Mouse (Mus musculus): ENCODE data around the gene Atg16l2. TPM values are rescaled to one million over a fixed set of nuclear protein-coding genes. Genes with fewer than 3 reads are reported as not detected.

Gene Atg16l2
- polyA plus RNA-seq, 1 experiment from 2014 or later: 14.9 TPM

DNA sequence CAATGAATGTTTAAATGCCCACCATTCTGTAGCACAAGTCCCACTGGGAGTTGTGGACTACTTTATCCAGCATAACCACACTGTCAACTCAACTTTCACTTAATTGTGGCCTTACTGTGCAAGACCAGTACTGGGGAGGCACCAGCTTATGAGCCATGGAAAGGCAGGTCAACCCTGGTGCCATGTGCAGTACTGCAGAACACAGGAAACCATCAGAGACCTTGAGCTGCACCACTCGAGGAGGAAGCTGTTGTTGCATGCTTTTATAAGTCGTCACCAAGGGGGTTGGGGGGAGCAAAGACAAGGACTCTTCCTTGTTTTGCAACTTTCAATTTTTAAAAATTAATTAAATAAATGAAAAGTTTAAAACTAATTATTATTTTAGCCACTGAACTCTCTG lies 49.0 kb downstream of the Atg16l2 start:
- ATAC-seq (ENCODE audit: insufficient number of reproducible peaks, low FRiP score, low TSS enrichment, low read depth) (no peak), DNase-seq (ENCODE audit: low spot score) (no peak)
- Histone ChIP-seq H3K27ac (replicated peaks; ENCODE audit: low read depth, low read length) (no peak overlapping the region), H3K9ac (ENCODE audit: low read length) (no peak overlapping the region), H3K27me3 (ENCODE audit: control insufficient read depth, insufficient read depth, low read length) (no peaks in the 10 kb centered on the region), H3K36me3 (ENCODE audit: control insufficient read depth, insufficient read depth, low read length) (0 out of 2 replicates have a peak, but pooled peaks cover 3% of the 10 kb centered on the region), H3K4me3 (ENCODE audit: low read depth, low read length) (no peak overlapping the region), H3K4me2 (ENCODE audit: low read depth, severe bottlenecking) (no peak overlapping the region), H3K4me1 (ENCODE audit: control insufficient read depth, insufficient read depth, low read length) (no peaks in the 10 kb centered on the region), H3K9me3 (ENCODE audit: control insufficient read depth, low read length) (no peaks in the 10 kb centered on the region)
- WGBS: 83% methylated on average over 2 of the region's 2 CpGs

GRCm38 (mm10) chr7:101249173-101249572 lies 52.9 kb downstream of the Atg16l2 start:
- no peak overlapping the region for H3K9ac ChIP-seq (ENCODE audit: low read length)
- no peak overlapping the region for H3K27ac ChIP-seq (replicated peaks; ENCODE audit: low read depth, low read length)
- no peaks in the 10 kb centered on the region for H3K27me3 ChIP-seq (ENCODE audit: control insufficient read depth, insufficient read depth, low read length)
- no peaks in the 10 kb centered on the region for H3K4me1 ChIP-seq (ENCODE audit: control insufficient read depth, insufficient read depth, low read length)
- ATAC-seq (ENCODE audit: insufficient number of reproducible peaks, low FRiP score, low TSS enrichment, low read depth): no peak
- H3K4me2 ChIP-seq (ENCODE audit: low read depth, severe bottlenecking): no peak overlapping the region
- H3K9me3 ChIP-seq (ENCODE audit: control insufficient read depth, low read length): no peaks in the 10 kb centered on the region
- 79% methylated on average over 2 of the region's 2 CpGs for WGBS
- no peak for DNase-seq (ENCODE audit: low spot score)
- no peak overlapping the region for H3K4me3 ChIP-seq (ENCODE audit: low read depth, low read length)
- H3K36me3 ChIP-seq (ENCODE audit: control insufficient read depth, insufficient read depth, low read length): 0 out of 2 replicates have a peak, but pooled peaks cover 3% of the 10 kb centered on the region

GRCm38 (mm10) chr7:101248760-101249159 lies 53.3 kb downstream of the Atg16l2 start:
- Histone ChIP-seq H3K36me3 (ENCODE audit: control insufficient read depth, insufficient read depth, low read length) (0 out of 2 replicates have a peak, but pooled peaks cover 3% of the 10 kb centered on the region), H3K9ac (ENCODE audit: low read length) (no peak overlapping the region), H3K4me2 (ENCODE audit: low read depth, severe bottlenecking) (no peak overlapping the region), H3K4me3 (ENCODE audit: low read depth, low read length) (no peak overlapping the region), H3K9me3 (ENCODE audit: control insufficient read depth, low read length) (no peaks in the 10 kb centered on the region), H3K27ac (replicated peaks; ENCODE audit: low read depth, low read length) (no peak overlapping the region), H3K4me1 (ENCODE audit: control insufficient read depth, insufficient read depth, low read length) (no peaks in the 10 kb centered on the region), H3K27me3 (ENCODE audit: control insufficient read depth, insufficient read depth, low read length) (no peaks in the 10 kb centered on the region)
- DNase-seq (ENCODE audit: low spot score) (no peak), ATAC-seq (ENCODE audit: insufficient number of reproducible peaks, low FRiP score, low TSS enrichment, low read depth) (no peak)
- WGBS: 88% methylated on average over 4 of the region's 4 CpGs

- Histone ChIP-seq H3K36me3 (ENCODE audit: control insufficient read depth, insufficient read depth, low read length) (no peaks in the 10 kb centered on the region), H3K9me3 (ENCODE audit: control insufficient read depth, low read length) (no peaks in the 10 kb centered on the region), H3K27ac (replicated peaks; ENCODE audit: low read depth, low read length) (no peak overlapping the region), H3K4me1 (ENCODE audit: control insufficient read depth, insufficient read depth, low read length) (no peaks in the 10 kb centered on the region), H3K9ac (ENCODE audit: low read length) (no peak overlapping the region), H3K4me2 (ENCODE audit: low read depth, severe bottlenecking) (no peak overlapping the region), H3K4me3 (ENCODE audit: low read depth, low read length) (no peak overlapping the region), H3K27me3 (ENCODE audit: control insufficient read depth, insufficient read depth, low read length) (no peaks in the 10 kb centered on the region)
- WGBS: 75% methylated on average over 8 of the region's 8 CpGs
- DNase-seq (ENCODE audit: low spot score): no peak
- no peak for ATAC-seq (ENCODE audit: insufficient number of reproducible peaks, low FRiP score, low TSS enrichment, low read depth)
These were observed 65.2 kb downstream of the Atg16l2 start for GRCm38 (mm10) chr7:101236712-101237473.

DNA sequence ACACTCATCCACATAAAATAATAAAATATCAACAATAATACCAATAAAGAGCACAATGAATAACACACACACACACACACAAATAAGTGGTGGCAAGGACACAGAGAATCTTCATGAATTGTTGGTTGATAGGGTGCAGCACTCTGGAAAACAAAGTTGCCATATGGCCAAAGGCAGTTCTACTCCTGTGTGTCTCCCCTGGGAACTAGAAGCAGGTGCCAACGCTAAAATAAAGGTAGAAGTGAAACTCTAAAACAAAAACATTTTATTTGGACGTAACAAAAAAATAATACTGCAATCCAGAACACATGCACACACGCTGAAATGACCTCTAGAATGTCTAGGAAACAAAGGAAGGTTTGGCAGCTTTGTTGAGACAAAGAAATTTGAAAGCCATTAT lies 69.3 kb downstream of the Atg16l2 start:
- no peak overlapping the region for H3K4me3 ChIP-seq (ENCODE audit: low read depth, low read length)
- no peaks in the 10 kb centered on the region for H3K9me3 ChIP-seq (ENCODE audit: control insufficient read depth, low read length)
- no peak overlapping the region for H3K9ac ChIP-seq (ENCODE audit: low read length)
- H3K36me3 ChIP-seq (ENCODE audit: control insufficient read depth, insufficient read depth, low read length): no peaks in the 10 kb centered on the region
- ATAC-seq (ENCODE audit: insufficient number of reproducible peaks, low FRiP score, low TSS enrichment, low read depth) (no peak), DNase-seq (ENCODE audit: low spot score) (no peak)
- H3K4me2 ChIP-seq (ENCODE audit: low read depth, severe bottlenecking): no peak overlapping the region
- H3K27me3 ChIP-seq (ENCODE audit: control insufficient read depth, insufficient read depth, low read length): no peaks in the 10 kb centered on the region
- no peak overlapping the region for H3K27ac ChIP-seq (replicated peaks; ENCODE audit: low read depth, low read length)
- 86% methylated on average over 3 of the region's 3 CpGs for WGBS
- no peaks in the 10 kb centered on the region for H3K4me1 ChIP-seq (ENCODE audit: control insufficient read depth, insufficient read depth, low read length)

- Histone ChIP-seq H3K36me3 (ENCODE audit: control insufficient read depth, insufficient read depth, low read length) (no peaks in the 10 kb centered on the region), H3K27me3 (ENCODE audit: control insufficient read depth, insufficient read depth, low read length) (no peaks in the 10 kb centered on the region), H3K4me2 (ENCODE audit: low read depth, severe bottlenecking) (no peak overlapping the region), H3K9me3 (ENCODE audit: control insufficient read depth, low read length) (no peaks in the 10 kb centered on the region), H3K27ac (replicated peaks; ENCODE audit: low read depth, low read length) (no peak overlapping the region), H3K4me1 (ENCODE audit: control insufficient read depth, insufficient read depth, low read length) (no peaks in the 10 kb centered on the region), H3K4me3 (ENCODE audit: low read depth, low read length) (no peak overlapping the region), H3K9ac (ENCODE audit: low read length) (no peak overlapping the region)
- DNase-seq (ENCODE audit: low spot score): no peak
- WGBS: 55% methylated on average over 2 of the region's 2 CpGs
- no peak for ATAC-seq (ENCODE audit: insufficient number of reproducible peaks, low FRiP score, low TSS enrichment, low read depth)
These were observed 70.6 kb downstream of the Atg16l2 start for GRCm38 (mm10) chr7:101231458-101231857.

DNA sequence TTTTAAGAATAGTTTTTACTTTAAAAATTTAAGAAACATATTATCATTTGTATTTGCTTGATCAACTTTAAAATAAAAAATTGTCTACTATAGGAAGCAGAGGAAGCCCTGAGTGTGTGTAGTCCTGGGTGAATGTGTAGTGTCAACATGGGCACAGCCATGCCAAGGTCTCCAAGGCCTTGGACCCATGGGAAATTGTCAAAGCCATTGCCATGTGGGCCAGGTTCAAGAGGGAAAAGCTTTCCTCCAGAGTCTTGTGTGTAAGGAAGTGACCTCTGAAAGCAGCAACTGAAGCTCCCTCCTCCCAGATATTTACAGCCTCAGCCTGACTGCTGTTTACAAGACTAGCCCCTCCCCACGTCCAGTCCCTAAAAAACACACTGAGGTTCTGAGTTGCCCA lies 72.7 kb downstream of the Atg16l2 start:
- H3K9me3 ChIP-seq (ENCODE audit: control insufficient read depth, low read length): no peaks in the 10 kb centered on the region
- no peak overlapping the region for H3K4me2 ChIP-seq (ENCODE audit: low read depth, severe bottlenecking)
- no peak overlapping the region for H3K27ac ChIP-seq (replicated peaks; ENCODE audit: low read depth, low read length)
- H3K4me1 ChIP-seq (ENCODE audit: control insufficient read depth, insufficient read depth, low read length): no peaks in the 10 kb centered on the region
- no peak for ATAC-seq (ENCODE audit: insufficient number of reproducible peaks, low FRiP score, low TSS enrichment, low read depth)
- DNase-seq (ENCODE audit: low spot score): no peak
- WGBS: 48% methylated on average over 1 of the region's 1 CpGs
- no peak overlapping the region for H3K9ac ChIP-seq (ENCODE audit: low read length)
- H3K4me3 ChIP-seq (ENCODE audit: low read depth, low read length): no peak overlapping the region
- no peaks in the 10 kb centered on the region for H3K36me3 ChIP-seq (ENCODE audit: control insufficient read depth, insufficient read depth, low read length)
- no peaks in the 10 kb centered on the region for H3K27me3 ChIP-seq (ENCODE audit: control insufficient read depth, insufficient read depth, low read length)

DNA sequence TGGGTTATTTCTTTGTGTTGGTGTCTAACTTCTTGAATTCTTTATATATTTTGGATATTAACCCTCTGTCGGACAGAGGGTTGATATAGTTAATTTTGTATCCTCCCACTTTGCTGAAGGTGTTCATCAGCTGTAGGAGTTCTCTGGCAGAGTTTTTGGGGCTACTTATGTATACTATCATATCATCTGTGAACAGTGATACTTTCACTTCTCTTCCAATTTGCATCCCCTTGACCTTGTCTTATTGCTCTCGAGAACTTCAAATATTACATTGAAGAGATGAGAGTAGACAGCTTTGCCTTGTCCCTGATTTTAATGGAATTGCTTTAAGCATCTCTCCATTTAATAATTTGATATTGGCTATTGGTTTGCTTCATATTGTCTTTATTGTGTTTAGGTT lies 78.5 kb downstream of the Atg16l2 start:
- Histone ChIP-seq H3K4me2 (ENCODE audit: low read depth, severe bottlenecking) (no peak overlapping the region), H3K27me3 (ENCODE audit: control insufficient read depth, insufficient read depth, low read length) (no peaks in the 10 kb centered on the region), H3K4me1 (ENCODE audit: control insufficient read depth, insufficient read depth, low read length) (no peaks in the 10 kb centered on the region), H3K9me3 (ENCODE audit: control insufficient read depth, low read length) (no peaks in the 10 kb centered on the region), H3K27ac (replicated peaks; ENCODE audit: low read depth, low read length) (no peak overlapping the region), H3K9ac (ENCODE audit: low read length) (no peak overlapping the region), H3K36me3 (ENCODE audit: control insufficient read depth, insufficient read depth, low read length) (no peaks in the 10 kb centered on the region), H3K4me3 (ENCODE audit: low read depth, low read length) (no peak overlapping the region)
- no peak for ATAC-seq (ENCODE audit: insufficient number of reproducible peaks, low FRiP score, low TSS enrichment, low read depth)
- no peak for DNase-seq (ENCODE audit: low spot score)
- 90% methylated on average over 2 of the region's 2 CpGs for WGBS

DNA sequence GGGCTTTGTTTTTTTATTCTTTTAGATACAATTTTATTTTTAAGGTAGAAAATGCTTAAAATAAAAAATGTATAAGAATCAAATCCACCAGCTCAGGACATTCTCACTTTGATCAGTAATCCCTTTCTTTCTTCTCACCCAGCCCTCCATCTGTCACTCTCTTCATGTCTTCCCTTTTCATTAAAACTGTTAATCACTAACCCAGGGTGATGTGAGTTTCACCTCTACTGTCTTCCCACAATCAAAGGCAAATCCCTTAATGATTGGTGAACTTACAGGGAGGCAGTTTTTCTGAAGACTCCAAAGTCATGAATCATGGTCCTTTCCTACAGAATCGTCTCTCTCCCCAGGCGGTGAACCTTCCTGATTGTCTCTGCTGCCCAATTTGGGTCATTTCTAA lies 85.3 kb downstream of the Atg16l2 start:
- Histone ChIP-seq H3K4me2 (ENCODE audit: low read depth, severe bottlenecking) (no peak overlapping the region), H3K27ac (replicated peaks; ENCODE audit: low read depth, low read length) (no peak overlapping the region), H3K9ac (ENCODE audit: low read length) (no peak overlapping the region), H3K36me3 (ENCODE audit: control insufficient read depth, insufficient read depth, low read length) (no peaks in the 10 kb centered on the region), H3K4me3 (ENCODE audit: low read depth, low read length) (no peak overlapping the region), H3K4me1 (ENCODE audit: control insufficient read depth, insufficient read depth, low read length) (no peaks in the 10 kb centered on the region), H3K27me3 (ENCODE audit: control insufficient read depth, insufficient read depth, low read length) (no peaks in the 10 kb centered on the region), H3K9me3 (ENCODE audit: control insufficient read depth, low read length) (no peaks in the 10 kb centered on the region)
- ATAC-seq (ENCODE audit: insufficient number of reproducible peaks, low FRiP score, low TSS enrichment, low read depth): no peak
- WGBS: 73% methylated on average over 2 of the region's 2 CpGs
- DNase-seq (ENCODE audit: low spot score): no peak

Data from limb, embryonic 11.5 days (tissue).